Mouse (Mus musculus) erythroblast, embryonic 14.5 days (primary cell): Measurements from ENCODE around the gene Ctss.

ENCODE experiments used
- GATA1 ChIP-seq: IDR thresholded peaks from 2 replicates; pipeline ENCODE4 v1.6.1; 2012; ENCODE audit warnings: low read length, inconsistent platforms, mixed read lengths
- TAL1 ChIP-seq: IDR thresholded peaks from 3 replicates; pipeline ENCODE4 v1.6.1; 2012; ENCODE audit warnings: low read length, inconsistent platforms, mixed read lengths

GRCm38 (mm10) chr3:95529814-95530213, 3.2 kb downstream of the Ctss start:
- TF ChIP-seq GATA1, result no peak
- TF ChIP-seq TAL1, result no peak
